Mouse (Mus musculus): ENCODE results near the gene Hoxa2. TPM values are rescaled to one million over a fixed set of nuclear protein-coding genes. Genes with fewer than 3 reads are reported as not detected.
A peak's percentile ranks its signal among the peaks of the same experiment; 100 is the strongest.

The Hoxa2 gene
- polyA plus RNA-seq, 1 experiment from 2014 or later, result 2.0 TPM

DNA sequence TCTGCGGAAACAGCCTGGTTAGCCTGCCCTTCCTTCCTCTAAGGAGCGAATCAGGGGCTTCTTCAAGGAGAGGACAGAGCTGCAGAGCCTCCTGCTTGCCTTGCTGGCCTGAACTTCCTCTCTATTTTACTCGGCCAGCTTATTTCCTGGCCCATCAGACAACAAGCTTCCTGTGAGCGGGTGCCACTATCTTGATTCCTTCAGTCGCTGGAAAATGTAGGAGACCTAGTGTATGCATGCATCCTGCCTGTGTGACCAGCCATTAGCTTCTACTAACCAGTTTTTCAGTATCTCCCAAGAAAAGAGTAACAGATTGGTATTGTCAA, 6.2 kb upstream of the Hoxa2 start:
- ATAC-seq (replicated peaks; ENCODE audit: extremely low read depth, insufficient read depth, low FRiP score), result peak; percentile 29; the same call in 1 of the 2 replicates

GRCm38 (mm10) chr6:52170166-52170897, 5.7 kb upstream of the Hoxa2 start:
- 9% methylated on average over 40 of the region's 40 CpGs for WGBS
- H3K27me3 ChIP-seq (ENCODE audit: control insufficient read depth, insufficient read depth, low read length), result peaks cover 88% of the 10 kb centered on the region
- H3K4me3 ChIP-seq (ENCODE audit: low read length), result 0 out of 2 replicates have a peak overlapping the region, but pooled peaks have one; percentile 5
- no peaks in the 10 kb centered on the region for H3K36me3 ChIP-seq (ENCODE audit: control insufficient read depth, insufficient read depth)
- no peak for ATAC-seq (replicated peaks; ENCODE audit: extremely low read depth, insufficient read depth, low FRiP score)
- H3K4me2 ChIP-seq (ENCODE audit: low read depth, low read length), result peak overlapping the region; percentile 53
- H3K27ac ChIP-seq (ENCODE audit: low read length), result peak overlapping the region; percentile 55
- H3K9me3 ChIP-seq (replicated peaks; ENCODE audit: control insufficient read depth, low read length), result no peaks in the 10 kb centered on the region
- peaks cover 2% of the 10 kb centered on the region; the same call in 1 of the 2 replicates for H3K4me1 ChIP-seq (ENCODE audit: control insufficient read depth, insufficient read depth, low read length)
- H3K9ac ChIP-seq (ENCODE audit: low read length), result peak overlapping the region; percentile 34; the same call in 1 of the 2 replicates

More for the DNA sequence above, 6.2 kb upstream of the Hoxa2 start:
- Histone ChIP-seq H3K4me1 (ENCODE audit: control insufficient read depth, insufficient read depth, low read length) (peaks cover 2% of the 10 kb centered on the region; the same call in 1 of the 2 replicates), H3K27ac (ENCODE audit: low read length) (peak overlapping the region; percentile 55), H3K9me3 (replicated peaks; ENCODE audit: control insufficient read depth, low read length) (no peaks in the 10 kb centered on the region), H3K36me3 (ENCODE audit: control insufficient read depth, insufficient read depth) (no peaks in the 10 kb centered on the region), H3K4me2 (ENCODE audit: low read depth, low read length) (peak overlapping the region; percentile 53; the same call in 1 of the 2 replicates), H3K9ac (ENCODE audit: low read length) (0 out of 2 replicates have a peak overlapping the region, but pooled peaks have one; percentile 3), H3K4me3 (ENCODE audit: low read length) (0 out of 2 replicates have a peak overlapping the region, but pooled peaks have one; percentile 5), H3K27me3 (ENCODE audit: control insufficient read depth, insufficient read depth, low read length) (peaks cover 89% of the 10 kb centered on the region)
- 16% methylated on average over 5 of the region's 5 CpGs for WGBS

- Histone ChIP-seq H3K27me3 (ENCODE audit: control insufficient read depth, insufficient read depth, low read length) (peaks cover 83% of the 10 kb centered on the region), H3K9ac (ENCODE audit: low read length) (no peak overlapping the region), H3K9me3 (replicated peaks; ENCODE audit: control insufficient read depth, low read length) (no peaks in the 10 kb centered on the region), H3K36me3 (ENCODE audit: control insufficient read depth, insufficient read depth) (no peaks in the 10 kb centered on the region), H3K4me1 (ENCODE audit: control insufficient read depth, insufficient read depth, low read length) (peaks cover 2% of the 10 kb centered on the region; the same call in 1 of the 2 replicates), H3K4me3 (ENCODE audit: low read length) (no peak overlapping the region), H3K27ac (ENCODE audit: low read length) (peak overlapping the region; percentile 55; the same call in 1 of the 2 replicates), H3K4me2 (ENCODE audit: low read depth, low read length) (peak overlapping the region; percentile 53; the same call in 1 of the 2 replicates)
- ATAC-seq (replicated peaks; ENCODE audit: extremely low read depth, insufficient read depth, low FRiP score), result no peak
- WGBS, result 16% methylated on average over 16 of the region's 16 CpGs
These were observed 5.0 kb upstream of the Hoxa2 start for GRCm38 (mm10) chr6:52169499-52170165.

GRCm38 (mm10) chr6:52168191-52169055, 3.8 kb upstream of the Hoxa2 start:
- 8% methylated on average over 42 of the region's 42 CpGs for WGBS
- ATAC-seq (replicated peaks; ENCODE audit: extremely low read depth, insufficient read depth, low FRiP score), result no peak
- Histone ChIP-seq H3K4me1 (ENCODE audit: control insufficient read depth, insufficient read depth, low read length) (peaks cover 2% of the 10 kb centered on the region; the same call in 1 of the 2 replicates), H3K4me3 (ENCODE audit: low read length) (peak overlapping the region; percentile 23), H3K4me2 (ENCODE audit: low read depth, low read length) (peak overlapping the region; percentile 51), H3K36me3 (ENCODE audit: control insufficient read depth, insufficient read depth) (no peaks in the 10 kb centered on the region), H3K27ac (ENCODE audit: low read length) (peak overlapping the region; percentile 37), H3K9me3 (replicated peaks; ENCODE audit: control insufficient read depth, low read length) (no peaks in the 10 kb centered on the region), H3K27me3 (ENCODE audit: control insufficient read depth, insufficient read depth, low read length) (peaks cover 85% of the 10 kb centered on the region), H3K9ac (ENCODE audit: low read length) (peak overlapping the region; percentile 53)

DNA sequence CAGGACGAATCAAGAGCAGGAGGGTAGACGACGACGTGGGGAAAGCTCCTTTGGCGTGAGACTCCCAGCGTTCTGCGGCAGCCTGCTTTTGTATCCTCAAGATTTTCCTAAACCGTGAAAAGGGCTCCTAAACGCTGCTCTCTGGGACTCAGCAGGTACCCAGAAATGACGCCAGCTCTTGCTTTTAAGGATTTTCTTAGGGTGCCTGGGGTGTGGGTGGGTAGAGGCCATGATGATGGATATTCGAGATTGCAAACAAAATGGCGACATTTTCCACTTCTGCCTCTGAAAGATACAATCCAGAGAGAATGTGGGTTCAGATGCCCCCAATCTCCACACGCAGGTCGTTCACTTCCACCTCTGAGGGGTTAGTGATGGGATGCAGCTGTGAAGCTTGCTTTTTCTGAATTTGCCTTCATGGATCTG, 3.1 kb upstream of the Hoxa2 start:
- no peaks in the 10 kb centered on the region for H3K36me3 ChIP-seq (ENCODE audit: control insufficient read depth, insufficient read depth)
- no peak for ATAC-seq (replicated peaks; ENCODE audit: extremely low read depth, insufficient read depth, low FRiP score)
- H3K4me1 ChIP-seq (ENCODE audit: control insufficient read depth, insufficient read depth, low read length), result peaks cover 2% of the 10 kb centered on the region; the same call in 1 of the 2 replicates
- peak overlapping the region; percentile 23; the same call in 1 of the 2 replicates for H3K4me3 ChIP-seq (ENCODE audit: low read length)
- 20% methylated on average over 14 of the region's 14 CpGs for WGBS
- no peak overlapping the region for H3K27ac ChIP-seq (ENCODE audit: low read length)
- H3K9me3 ChIP-seq (replicated peaks; ENCODE audit: control insufficient read depth, low read length), result no peaks in the 10 kb centered on the region
- peak overlapping the region; percentile 51 for H3K4me2 ChIP-seq (ENCODE audit: low read depth, low read length)
- peaks cover 84% of the 10 kb centered on the region for H3K27me3 ChIP-seq (ENCODE audit: control insufficient read depth, insufficient read depth, low read length)
- H3K9ac ChIP-seq (ENCODE audit: low read length), result peak overlapping the region; percentile 7; the same call in 1 of the 2 replicates

DNA sequence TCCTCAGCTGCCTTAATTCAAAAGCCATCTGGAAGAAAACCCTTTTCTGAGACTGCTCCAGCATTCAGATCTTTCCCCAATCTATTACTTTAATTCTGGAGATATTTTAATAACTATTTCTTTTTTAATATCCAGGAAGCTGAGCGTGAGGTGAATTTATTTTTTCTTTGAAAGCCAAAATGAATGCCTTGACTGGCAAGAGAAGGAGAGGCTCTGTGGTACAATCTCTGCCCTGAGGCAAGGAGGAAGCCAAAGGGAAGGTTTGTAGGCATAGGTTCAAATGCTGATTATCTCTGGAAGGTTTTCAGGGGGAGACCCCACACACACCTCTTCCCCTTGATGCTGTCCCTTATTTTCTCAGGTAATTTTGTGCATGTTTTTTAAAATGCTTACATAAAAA, 2.5 kb upstream of the Hoxa2 start:
- Histone ChIP-seq H3K27ac (ENCODE audit: low read length) (no peak overlapping the region), H3K9me3 (replicated peaks; ENCODE audit: control insufficient read depth, low read length) (no peaks in the 10 kb centered on the region), H3K36me3 (ENCODE audit: control insufficient read depth, insufficient read depth) (no peaks in the 10 kb centered on the region), H3K27me3 (ENCODE audit: control insufficient read depth, insufficient read depth, low read length) (peaks cover 82% of the 10 kb centered on the region), H3K4me3 (ENCODE audit: low read length) (no peak overlapping the region), H3K4me2 (ENCODE audit: low read depth, low read length) (peak overlapping the region; percentile 17; the same call in 1 of the 2 replicates), H3K9ac (ENCODE audit: low read length) (no peak overlapping the region), H3K4me1 (ENCODE audit: control insufficient read depth, insufficient read depth, low read length) (no peaks in the 10 kb centered on the region; the same call in 1 of the 2 replicates)
- 41% methylated on average over 1 of the region's 1 CpGs for WGBS
- ATAC-seq (replicated peaks; ENCODE audit: extremely low read depth, insufficient read depth, low FRiP score), result no peak

- H3K27me3 ChIP-seq (ENCODE audit: control insufficient read depth, insufficient read depth, low read length), result peaks cover 80% of the 10 kb centered on the region
- WGBS, result 13% methylated on average over 4 of the region's 4 CpGs
- H3K4me3 ChIP-seq (ENCODE audit: low read length), result no peak overlapping the region; the same call in 1 of the 2 replicates
- H3K4me2 ChIP-seq (ENCODE audit: low read depth, low read length), result peak overlapping the region; percentile 8; the same call in 1 of the 2 replicates
- no peaks in the 10 kb centered on the region for H3K36me3 ChIP-seq (ENCODE audit: control insufficient read depth, insufficient read depth)
- H3K9ac ChIP-seq (ENCODE audit: low read length), result 0 out of 2 replicates have a peak overlapping the region, but pooled peaks have one; percentile 21
- peak overlapping the region; percentile 10; the same call in 1 of the 2 replicates for H3K27ac ChIP-seq (ENCODE audit: low read length)
- H3K9me3 ChIP-seq (replicated peaks; ENCODE audit: control insufficient read depth, low read length), result no peaks in the 10 kb centered on the region
- H3K4me1 ChIP-seq (ENCODE audit: control insufficient read depth, insufficient read depth, low read length), result no peaks in the 10 kb centered on the region; the same call in 1 of the 2 replicates
- ATAC-seq (replicated peaks; ENCODE audit: extremely low read depth, insufficient read depth, low FRiP score), result no peak
These were observed 1.9 kb upstream of the Hoxa2 start for GRCm38 (mm10) chr6:52166431-52167077.

All from heart, embryonic 16.5 days (tissue).